Mouse (Mus musculus) testis, postnatal 14 days (tissue): Measurements from ENCODE around the gene Col5a1.

Experiments used
- DNase-seq: peaks from one replicate; pipeline ENCODE4 v3.0.0; 2021; ENCODE audit warnings: low spot score

The Col5a1 gene

GRCm38 (mm10) chr2:27886148-27886551, at the start of gene Col5a1:
Gene Col5a1 (plus strand): TSS chr2:27886425.
- peak; percentile 75 for DNase-seq

GRCm38 (mm10) chr2:27838112-27838511, 48.1 kb upstream of the Col5a1 start:
- DNase-seq, result no peak

- no peak for DNase-seq
These were observed 45.3 kb upstream of the Col5a1 start for GRCm38 (mm10) chr2:27840890-27841289.

GRCm38 (mm10) chr2:27842893-27843292, 43.3 kb upstream of the Col5a1 start:
- no peak for DNase-seq

- DNase-seq, result no peak
These were observed 41.3 kb upstream of the Col5a1 start for GRCm38 (mm10) chr2:27844885-27845284.

- DNase-seq, result peak; percentile 24
These were observed 39.2 kb upstream of the Col5a1 start for GRCm38 (mm10) chr2:27847001-27847400.

GRCm38 (mm10) chr2:27847851-27848435, 38.3 kb upstream of the Col5a1 start:
- no peak for DNase-seq

GRCm38 (mm10) chr2:27848466-27848865, 37.8 kb upstream of the Col5a1 start:
- peak; percentile 21 for DNase-seq

GRCm38 (mm10) chr2:27858348-27858903, 27.8 kb upstream of the Col5a1 start:
- peak; percentile 19 for DNase-seq

- no peak for DNase-seq
These were observed 24.5 kb upstream of the Col5a1 start for GRCm38 (mm10) chr2:27861576-27862238.

GRCm38 (mm10) chr2:27864491-27865365, 21.5 kb upstream of the Col5a1 start:
- no peak for DNase-seq

GRCm38 (mm10) chr2:27870586-27870985, 15.6 kb upstream of the Col5a1 start:
- no peak for DNase-seq

GRCm38 (mm10) chr2:27871056-27871455, 15.2 kb upstream of the Col5a1 start:
- DNase-seq, result no peak

- DNase-seq, result no peak
These were observed 13.9 kb upstream of the Col5a1 start for GRCm38 (mm10) chr2:27872276-27872675.

GRCm38 (mm10) chr2:27873030-27873429, 13.2 kb upstream of the Col5a1 start:
- DNase-seq, result no peak

- no peak for DNase-seq
These were observed 11.6 kb upstream of the Col5a1 start for GRCm38 (mm10) chr2:27874596-27874995.

GRCm38 (mm10) chr2:27875231-27875630, 11.0 kb upstream of the Col5a1 start:
- no peak for DNase-seq

- DNase-seq, result no peak
These were observed 10.4 kb upstream of the Col5a1 start for GRCm38 (mm10) chr2:27875786-27876185.

- no peak for DNase-seq
These were observed 9.3 kb upstream of the Col5a1 start for GRCm38 (mm10) chr2:27876724-27877504.

GRCm38 (mm10) chr2:27878066-27878465, 8.2 kb upstream of the Col5a1 start:
- no peak for DNase-seq

GRCm38 (mm10) chr2:27883276-27883675, 2.9 kb upstream of the Col5a1 start:
- DNase-seq, result no peak
